Mouse (Mus musculus) megakaryocyte, embryonic 14.5 days (primary cell): ENCODE results near the gene 1700010B08Rik.

Experiments used
- FLI1 ChIP-seq: IDR thresholded peaks from 2 replicates; pipeline ENCODE4 v1.6.1; 2012; ENCODE audit warnings: low read length, inconsistent platforms, mixed read lengths
- GATA1 ChIP-seq: IDR thresholded peaks from 3 replicates; pipeline ENCODE4 v1.6.1; 2012; ENCODE audit warnings: mixed read lengths, low read length, inconsistent platforms, borderline replicate concordance

GRCm38 (mm10) chr2:173748961-173749659, 29.9 kb downstream of the 1700010B08Rik start:
- TF ChIP-seq GATA1 (no peak), FLI1 (no peak)
